ENCODE assay signal across 9 mouse cellular contexts in genomic region chr3:121636315-121636714, GRCm38 (mm10). TPM values are rescaled to one million over a fixed set of nuclear protein-coding genes. Genes with fewer than 3 reads are reported as not detected.
DNase-seq lines count a peak whose midpoint lies in the region; ATAC-seq and TF ChIP-seq lines count a peak whose summit lies in the region.
"Had no signal": no experiment of that assay in that cellular context is flagged by ENCODE, and none has a peak within 500 bp of the region (broad histone marks: within the 10 kb centered on the region; RNA-seq: fewer than 3 reads in every experiment).

No protein-coding gene starts in this region.

- H3K27me3 ChIP-seq in hindbrain, embryonic 14.5 days (ENCODE audit: control insufficient read depth, insufficient read depth, low read length) = no peaks in the 10 kb centered on the region
- H3K27me3 ChIP-seq in hindbrain, embryonic 13.5 days = no peaks in the 10 kb centered on the region
- H3K27me3 ChIP-seq in kidney, embryonic 15.5 days = no peaks in the 10 kb centered on the region
- no peaks in the 10 kb centered on the region for H3K27me3 ChIP-seq in stomach, embryonic 16.5 days (ENCODE audit: control insufficient read depth, insufficient read depth, low read length)

- H3K4me3 ChIP-seq in hindbrain, embryonic 14.5 days (replicated peaks; ENCODE audit: low read length) = no peak overlapping the region
- no peak overlapping the region for H3K4me3 ChIP-seq in hindbrain, embryonic 13.5 days
- no peak overlapping the region for H3K4me3 ChIP-seq in kidney, embryonic 15.5 days (replicated peaks)
- no peak overlapping the region for H3K4me3 ChIP-seq in lung, adult 2 months (replicated peaks; ENCODE audit: extremely low read depth, low read depth, low read length)
- H3K4me3 ChIP-seq in stomach, embryonic 16.5 days (replicated peaks; ENCODE audit: low read length) = no peak overlapping the region
- H3K4me3 ChIP-seq: heart, embryonic 13.5 days had no signal

- no peaks in the 10 kb centered on the region for H3K36me3 ChIP-seq in hindbrain, embryonic 14.5 days (replicated peaks; ENCODE audit: control insufficient read depth, insufficient read depth)
- H3K36me3 ChIP-seq in hindbrain, embryonic 13.5 days = no peaks in the 10 kb centered on the region
- no peaks in the 10 kb centered on the region for H3K36me3 ChIP-seq in kidney, embryonic 15.5 days
- no peaks in the 10 kb centered on the region for H3K36me3 ChIP-seq in stomach, embryonic 16.5 days (ENCODE audit: control insufficient read depth, insufficient read depth, low read length)
- H3K36me3 ChIP-seq: heart, embryonic 13.5 days had no signal

- DNase-seq in hindbrain, embryonic 14.5 days (ENCODE audit: low spot score) = peak; percentile 33
- DNase-seq in adrenal gland, postnatal 14 days = peak; percentile 53
- peak; percentile 42 to 68 for DNase-seq in frontal cortex, postnatal 36 days (ENCODE audit: low spot score in 2 of 2)
- no peak for DNase-seq in lung, adult 2 months

- H3K4me1 ChIP-seq in hindbrain, embryonic 14.5 days (replicated peaks; ENCODE audit: control insufficient read depth, insufficient read depth, low read length) = no peaks in the 10 kb centered on the region
- 0 out of 2 replicates have a peak, but pooled peaks cover 2% of the 10 kb centered on the region for H3K4me1 ChIP-seq in hindbrain, embryonic 13.5 days (replicated peaks)
- peaks cover 25% of the 10 kb centered on the region for H3K4me1 ChIP-seq in kidney, embryonic 15.5 days
- peaks cover 5% of the 10 kb centered on the region for H3K4me1 ChIP-seq in lung, adult 2 months (ENCODE audit: control insufficient read depth, insufficient read depth, low read length)
- 0 out of 2 replicates have a peak, but pooled peaks cover 12% of the 10 kb centered on the region for H3K4me1 ChIP-seq in stomach, embryonic 16.5 days (ENCODE audit: control insufficient read depth, insufficient read depth, low read length)

- H3K9ac ChIP-seq in hindbrain, embryonic 14.5 days = no peak overlapping the region
- no peak overlapping the region for H3K9ac ChIP-seq in hindbrain, embryonic 13.5 days
- H3K9ac ChIP-seq in kidney, embryonic 15.5 days = no peak overlapping the region
- no peak overlapping the region for H3K9ac ChIP-seq in stomach, embryonic 16.5 days (ENCODE audit: low read length)
- H3K9ac ChIP-seq: heart, embryonic 13.5 days had no signal

- ATAC-seq in hindbrain, embryonic 14.5 days (ENCODE audit: low FRiP score) = peak; percentile 59; the same call in 1 of the 2 replicates
- ATAC-seq in hindbrain, embryonic 13.5 days (ENCODE audit: low FRiP score) = no peak
- ATAC-seq in kidney, embryonic 15.5 days (replicated peaks; ENCODE audit: low FRiP score) = no peak; the same call in 1 of the 2 replicates
- ATAC-seq in stomach, embryonic 16.5 days (ENCODE audit: insufficient read depth, low FRiP score) = peak; percentile 53
- no peak for ATAC-seq in monocyte, adult 5-6 weeks (replicated peaks; ENCODE audit: insufficient number of reproducible peaks, low FRiP score, low TSS enrichment, poor library complexity, severe bottlenecking)

- H3K9me3 ChIP-seq in hindbrain, embryonic 14.5 days (ENCODE audit: control insufficient read depth, low read length) = no peaks in the 10 kb centered on the region
- no peaks in the 10 kb centered on the region for H3K9me3 ChIP-seq in hindbrain, embryonic 13.5 days
- no peaks in the 10 kb centered on the region for H3K9me3 ChIP-seq in kidney, embryonic 15.5 days (replicated peaks)
- H3K9me3 ChIP-seq in stomach, embryonic 16.5 days (replicated peaks; ENCODE audit: control insufficient read depth, low read length) = no peaks in the 10 kb centered on the region
- H3K9me3 ChIP-seq: heart, embryonic 13.5 days had no signal

- H3K27ac ChIP-seq in hindbrain, embryonic 14.5 days = no peak overlapping the region
- no peak overlapping the region for H3K27ac ChIP-seq in hindbrain, embryonic 13.5 days
- H3K27ac ChIP-seq in kidney, embryonic 15.5 days = peak overlapping the region; percentile 78; the same call in 1 of the 2 replicates
- H3K27ac ChIP-seq in stomach, embryonic 16.5 days (ENCODE audit: low read length) = peak overlapping the region; percentile 60
- H3K27ac ChIP-seq: heart, embryonic 13.5 days had no signal

- 67% methylated on average over 6 of the region's 6 CpGs for WGBS in hindbrain, embryonic 14.5 days
- WGBS in hindbrain, embryonic 13.5 days = 68% methylated on average over 6 of the region's 6 CpGs
- WGBS in kidney, embryonic 15.5 days = 76% methylated on average over 6 of the region's 6 CpGs
- 40% methylated on average over 6 of the region's 6 CpGs for WGBS in lung, adult 2 months
- 57% methylated on average over 6 of the region's 6 CpGs for WGBS in stomach, embryonic 16.5 days

- H3K4me2 ChIP-seq in hindbrain, embryonic 14.5 days (replicated peaks) = no peak overlapping the region
- no peak overlapping the region for H3K4me2 ChIP-seq in hindbrain, embryonic 13.5 days
- H3K4me2 ChIP-seq in kidney, embryonic 15.5 days = no peak overlapping the region
- no peak overlapping the region for H3K4me2 ChIP-seq in stomach, embryonic 16.5 days (ENCODE audit: low read depth, low read length)
- H3K4me2 ChIP-seq: heart, embryonic 13.5 days had no signal

- peak; percentile 29; the same call in 1 of the 2 replicates for TF ChIP-seq CTCF in lung, adult 2 months (IDR thresholded peaks at IDR 0.05; ENCODE audit: insufficient read depth, low read length)

- no peak for TF ChIP-seq POLR2A in lung, adult 2 months (IDR thresholded peaks at IDR 0.05; ENCODE audit: borderline replicate concordance, extremely low read depth, low read depth, low read length)

RNA-seq across cellular contexts. Expression of gene 4930432M17Rik, which starts 34.2 kb away (rescaled TPM):
- polyA plus RNA-seq in hindbrain, embryonic 14.5 days (2014; fragmentation: Nextera tagmentation; extraction: Ambion mirVana) = not detected in 2 replicates
- not detected in 2 replicates for polyA plus RNA-seq in hindbrain, embryonic 13.5 days (2015; fragmentation: Nextera tagmentation; extraction: Ambion mirVana)
- not detected in 2 replicates for total RNA-seq in adrenal gland, postnatal 14 days (2021)
- not detected in 2 replicates for polyA plus RNA-seq in kidney, embryonic 15.5 days (2015; fragmentation: Nextera tagmentation; extraction: Ambion mirVana)
- not detected in 2 replicates for polyA plus RNA-seq in lung, adult 2 months (2012; rRNA removed)
- not detected in 2 replicates for polyA plus RNA-seq in stomach, embryonic 16.5 days (2015; fragmentation: Nextera tagmentation; extraction: Ambion mirVana)
- not detected in 3 replicates for total RNA-seq in monocyte, adult 5-6 weeks (2017)
- polyA plus RNA-seq: heart, embryonic 13.5 days had no signal

Comparison
In these comparisons a context has a peak if more than half of its experiments do, and no peak if none do; other contexts are left out.
1. ATAC-seq: peak in hindbrain, embryonic 14.5 days (single experiment) and stomach, embryonic 16.5 days (single experiment); none in hindbrain, embryonic 13.5 days (single experiment), kidney, embryonic 15.5 days (single experiment) and monocyte, adult 5-6 weeks (single experiment).
2. H3K27ac ChIP-seq: peak in kidney, embryonic 15.5 days (single experiment) and stomach, embryonic 16.5 days (single experiment); none in hindbrain, embryonic 14.5 days (single experiment) and hindbrain, embryonic 13.5 days (single experiment).